Mouse (Mus musculus) E14TG2a.4 (cell line): Measurements from ENCODE around the gene Alpk3.

Source experiments
- CTCF ChIP-seq: conservative IDR thresholded peaks from 2 replicates; pipeline ENCODE4 v1.5.1; 2014; ENCODE audit warnings: low read length
- NANOG ChIP-seq: IDR thresholded peaks from 2 replicates; pipeline ENCODE4 v1.6.1; 2014; ENCODE audit warnings: borderline replicate concordance, low read length, mixed read lengths

DNA sequence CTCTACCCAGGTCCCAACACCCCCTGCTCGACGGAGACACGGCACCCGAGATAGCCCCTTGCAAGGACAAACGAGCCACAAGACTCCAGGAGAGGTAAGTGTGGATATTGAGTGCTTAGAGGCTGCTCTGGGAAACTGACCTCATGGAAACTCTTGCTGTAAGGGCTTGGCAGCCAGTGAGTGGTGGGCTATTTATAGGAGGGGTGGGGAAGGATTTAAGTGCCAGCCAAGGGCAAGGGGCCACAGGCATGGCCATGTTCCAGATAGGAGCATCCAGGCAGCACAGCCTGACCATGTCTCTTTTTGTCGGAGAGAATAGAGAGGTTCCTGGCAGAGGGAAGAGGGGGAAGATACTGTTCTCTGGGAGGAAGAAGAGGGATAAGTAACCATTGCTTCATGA lies 21.3 kb downstream of the Alpk3 start:
- TF ChIP-seq CTCF (no peak), NANOG (no peak)
